Mouse (Mus musculus) C2C12 (cell line): ENCODE data around the gene Gm9821. TPM values are rescaled to one million over a fixed set of nuclear protein-coding genes. Genes with fewer than 3 reads are reported as not detected.

Experiments
- H3K27me3 ChIP-seq: one replicate; pipeline ENCODE4 v1.6.1; 2011; ENCODE audit not compliant: control insufficient read depth, insufficient read depth, insufficient read length
- H3K36me3 ChIP-seq: one replicate; pipeline ENCODE4 v1.6.1; 2011; ENCODE audit not compliant: control insufficient read depth, insufficient read depth
- H3K4me3 ChIP-seq: one replicate; pipeline ENCODE4 v1.5.1; 2011; ENCODE audit warnings: mild to moderate bottlenecking, control low read depth; ENCODE audit not compliant: poor library complexity, insufficient read depth, severe bottlenecking
- H3K79me2 ChIP-seq: one replicate; pipeline ENCODE4 v1.6.1; 2011; ENCODE audit not compliant: control insufficient read depth, insufficient read depth
- H3K79me3 ChIP-seq: one replicate; pipeline ENCODE4 v1.6.1; 2011; ENCODE audit warnings: low read depth, control low read depth
- H3ac ChIP-seq: one replicate; pipeline ENCODE3; 2011; ENCODE audit warnings: low read depth; ENCODE audit not compliant: control insufficient read depth, insufficient read length
- CEBPB ChIP-seq: IDR thresholded peaks from one replicate; pipeline ENCODE4 v1.6.1; 2011; ENCODE audit warnings: low read depth, mild to moderate bottlenecking, control low read depth, moderate library complexity
- CTCF ChIP-seq: IDR thresholded peaks from one replicate; pipeline ENCODE4 v1.5.1; 2011; ENCODE audit not compliant: control insufficient read depth, insufficient read depth, insufficient read length
- FOSL1 ChIP-seq: IDR thresholded peaks from one replicate; pipeline ENCODE4 v1.8.0; 2011; ENCODE audit warnings: mild to moderate bottlenecking, low read length; ENCODE audit not compliant: poor library complexity, insufficient read depth, severe bottlenecking
- MAX ChIP-seq: IDR thresholded peaks from one replicate; pipeline ENCODE4 v1.6.1; 2011; ENCODE audit warnings: mild to moderate bottlenecking, control low read depth
- MYOD1 ChIP-seq: IDR thresholded peaks from one replicate; pipeline ENCODE4 v1.6.1; 2011; ENCODE audit warnings: low read depth; ENCODE audit not compliant: control insufficient read depth, insufficient read length
- MYOG ChIP-seq: IDR thresholded peaks from one replicate; pipeline ENCODE4 v1.6.1; 2011; ENCODE audit not compliant: control insufficient read depth, insufficient read length; ENCODE audit errors: extremely low read depth
- USF1 ChIP-seq: IDR thresholded peaks from one replicate; pipeline ENCODE4 v1.6.1; 2011; ENCODE audit warnings: low read depth, mild to moderate bottlenecking, control low read depth, moderate library complexity
- long read RNA-seq, 2 experiments: library from polyadenylated mRNA; unstranded; transcript quantifications; one replicate each; pipeline ENCODE4 v2.0.0; 2019 to 2020
- polyA plus RNA-seq: library from polyadenylated mRNA; unstranded; fragments of >200 nt; fragmentation: generic; extraction: Trizol; gene quantifications from one replicate; pipeline ENCODE4 v1.2.1, GENCODE M21; 2012; ENCODE audit warnings: missing spikeins

Gene Gm9821
- polyA plus RNA-seq = 0.43 TPM
- long read RNA-seq, experiment 1 = 0 reads
- long read RNA-seq, experiment 2 = 0 reads

- Histone ChIP-seq H3ac (no peak within 1 kb of the TSS), H3K4me3 (no peak within 1 kb of the TSS), H3K27me3 (no peaks in the 10 kb centered on the region), H3K79me2 (peaks cover 56% of the 10 kb centered on the region), H3K79me3 (peaks cover 13% of the 10 kb centered on the region), H3K36me3 (peaks cover 9% of the 10 kb centered on the region)
- TF ChIP-seq MAX (no peak), MYOG (no peak), CEBPB (no peak), MYOD1 (no peak), CTCF (no peak), USF1 (no peak), FOSL1 (no peak)
These were observed at the start of gene Gm9821 for GRCm38 (mm10) chr2:91945483-91945882. Gene Gm9821, plus strand, starts transcription at chr2:91945703.

GRCm38 (mm10) chr2:91897968-91898367 is 47.5 kb upstream of the Gm9821 start:
- TF ChIP-seq FOSL1 = no peak
- H3K4me3 ChIP-seq = no peak overlapping the region
- no peak overlapping the region for H3ac ChIP-seq
- H3K79me3 ChIP-seq = no peaks in the 10 kb centered on the region
- no peaks in the 10 kb centered on the region for H3K27me3 ChIP-seq
- H3K79me2 ChIP-seq = no peaks in the 10 kb centered on the region
- peaks cover 15% of the 10 kb centered on the region for H3K36me3 ChIP-seq

DNA sequence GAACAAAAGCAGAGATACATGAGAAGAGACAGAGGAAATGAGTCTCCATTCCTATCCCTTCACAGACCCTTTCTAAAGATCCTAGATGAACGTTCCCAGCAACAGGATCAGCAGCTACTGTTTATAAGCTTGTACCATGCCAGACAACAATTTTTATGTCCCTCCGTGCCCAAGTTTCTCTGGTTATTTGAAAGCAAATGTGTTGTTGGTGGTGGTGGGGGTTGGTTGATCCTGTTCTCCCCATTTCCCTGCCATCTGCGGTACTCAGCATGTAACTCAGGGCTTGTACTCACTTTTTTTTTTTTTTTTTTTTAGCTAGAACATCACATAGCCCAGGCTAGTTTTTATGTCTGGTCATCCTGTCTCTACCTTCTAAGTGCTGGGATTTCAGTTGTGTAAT is 46.4 kb upstream of the Gm9821 start:
- Histone ChIP-seq H3K27me3 (no peaks in the 10 kb centered on the region), H3K79me2 (no peaks in the 10 kb centered on the region), H3K79me3 (no peaks in the 10 kb centered on the region), H3K36me3 (peaks cover 15% of the 10 kb centered on the region), H3ac (no peak overlapping the region), H3K4me3 (no peak overlapping the region)
- no peak for TF ChIP-seq CEBPB
- no peak for TF ChIP-seq MYOD1
- TF ChIP-seq FOSL1 = no peak
- no peak for TF ChIP-seq MYOG
- no peak for TF ChIP-seq MAX
- no peak for TF ChIP-seq USF1
- TF ChIP-seq CTCF = no peak

DNA sequence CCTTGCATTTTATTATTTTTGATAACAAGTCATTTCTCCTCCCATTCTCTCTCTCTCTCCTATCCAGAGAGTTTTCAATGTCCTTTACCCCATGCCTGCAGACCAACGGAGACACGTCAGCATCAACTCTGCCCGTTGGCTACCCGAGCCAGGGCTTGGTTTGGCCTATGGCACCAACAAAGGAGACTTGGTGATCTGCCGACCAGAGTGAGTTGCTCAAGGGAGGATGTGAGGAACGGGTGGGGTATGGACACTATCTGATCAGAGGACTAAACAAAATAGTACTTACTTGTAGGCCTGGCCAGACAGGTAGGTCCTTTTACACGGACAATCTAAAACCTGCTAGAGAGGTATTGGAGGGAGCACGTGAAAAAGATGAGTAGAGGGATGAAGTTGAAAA is 45.1 kb upstream of the Gm9821 start:
- Histone ChIP-seq H3K79me2 (no peaks in the 10 kb centered on the region), H3K36me3 (peaks cover 15% of the 10 kb centered on the region), H3K79me3 (no peaks in the 10 kb centered on the region), H3K27me3 (no peaks in the 10 kb centered on the region), H3K4me3 (no peak overlapping the region), H3ac (no peak overlapping the region)
- TF ChIP-seq CEBPB (no peak), USF1 (no peak), FOSL1 (no peak), MYOD1 (no peak), MAX (no peak), CTCF (no peak), MYOG (no peak)

GRCm38 (mm10) chr2:91902336-91902735 is 43.2 kb upstream of the Gm9821 start:
- Histone ChIP-seq H3K36me3 (peaks cover 17% of the 10 kb centered on the region), H3K79me2 (no peaks in the 10 kb centered on the region), H3K4me3 (no peak overlapping the region), H3K27me3 (no peaks in the 10 kb centered on the region), H3ac (no peak overlapping the region), H3K79me3 (no peaks in the 10 kb centered on the region)
- TF ChIP-seq FOSL1 (no peak), MYOD1 (no peak), CEBPB (no peak), USF1 (no peak), MAX (no peak), CTCF (no peak), MYOG (no peak)

- Histone ChIP-seq H3K79me3 (no peaks in the 10 kb centered on the region), H3K4me3 (no peak overlapping the region), H3K27me3 (no peaks in the 10 kb centered on the region), H3ac (no peak overlapping the region), H3K36me3 (peaks cover 13% of the 10 kb centered on the region), H3K79me2 (no peaks in the 10 kb centered on the region)
- TF ChIP-seq MYOG = no peak
- TF ChIP-seq MAX = no peak
- no peak for TF ChIP-seq FOSL1
- TF ChIP-seq USF1 = no peak
- no peak for TF ChIP-seq CTCF
- no peak for TF ChIP-seq CEBPB
- no peak for TF ChIP-seq MYOD1
These were observed 42.2 kb upstream of the Gm9821 start for GRCm38 (mm10) chr2:91903171-91903925.
